Mouse (Mus musculus) lung, adult 2 months (tissue): Measurements from ENCODE around the gene Mrpl2.

Experiments
- CTCF ChIP-seq: fragments of 200-500 bp; IDR thresholded peaks from 2 replicates; pipeline ENCODE4 v1.5.1; 2011; ENCODE audit warnings: mild to moderate bottlenecking, low read length, control low read depth; ENCODE audit not compliant: insufficient read depth
- POLR2A ChIP-seq: fragments of 200-500 bp; IDR thresholded peaks from 2 replicates; pipeline ENCODE4 v1.6.1; 2011; ENCODE audit warnings: low read depth, mild to moderate bottlenecking, control low read depth, low read length, borderline replicate concordance; ENCODE audit errors: extremely low read depth

GRCm38 (mm10) chr17:46621324-46621723 lies 24.7 kb upstream of the Mrpl2 start:
- TF ChIP-seq CTCF = no peak
- TF ChIP-seq POLR2A = no peak
